Mouse (Mus musculus) retina, adult 2 months (tissue): ENCODE measurements around the gene Lurap1l.

ENCODE experiments used
- DNase-seq: peaks from one replicate; pipeline ENCODE4 v3.0.0-alpha.2; 2012; ENCODE audit warnings: low read depth, low spot score

The Lurap1l gene

DNA sequence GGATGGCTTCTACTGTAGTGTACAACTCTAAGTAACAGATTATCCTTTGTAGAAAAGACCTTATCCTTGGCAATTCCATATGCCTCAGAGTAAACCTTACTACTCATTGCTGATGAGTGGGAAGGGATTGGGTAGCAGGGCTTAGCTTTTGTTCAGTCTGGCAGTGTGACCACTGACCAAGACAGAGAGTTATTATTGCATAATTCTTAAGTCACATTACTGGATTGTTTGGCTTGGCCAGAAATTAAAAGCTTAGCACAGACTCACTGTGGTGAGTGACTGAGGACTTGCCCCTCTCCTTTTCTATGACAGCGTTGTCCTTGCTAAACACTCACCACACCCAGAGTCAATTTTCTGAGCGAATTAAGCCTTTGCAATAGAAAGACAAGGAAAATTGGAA lies 93.1 kb downstream of the Lurap1l start:
- no peak for DNase-seq
